Mouse (Mus musculus) left cerebral cortex, postnatal 25 days (tissue): ENCODE results near the gene Pcdh8. TPM values are rescaled to one million over a fixed set of nuclear protein-coding genes. Genes with fewer than 3 reads are reported as not detected.
A peak's percentile ranks its signal among the peaks of the same experiment; 100 is the strongest.

Experiments used
- DNase-seq, 2 experiments: peaks; one replicate each; pipeline ENCODE4 v3.0.0; 2022; ENCODE audit warnings: low spot score in 2 of 2, mixed read lengths in 1 of 2
- intact Hi-C: fragments of 180-260 bp; cut with DNase I; formaldehyde crosslinking; loops from one replicate; pipeline ENCODE4 v1.15.1; 2025
- microRNA-seq, 2 experiments: library from miRNA; unstranded; fragments of <30 nt; microRNA quantifications; one replicate each; pipeline ENCODE4 v1.2.0; 2022
- total RNA-seq, 2 experiments: library from RNA; stranded (reverse); gene quantifications; 2 replicates each; pipeline ENCODE4 v1.2.3; 2021

The Pcdh8 gene
- total RNA-seq, 2 experiments from 2014 or later: 64.4 to 69.0 TPM

GRCm38 (mm10) chr14:79767601-79768000, 3.5 kb downstream of the Pcdh8 start:
- DNase-seq: no peak
- intact Hi-C loops: no loop called here

GRCm38 (mm10) chr14:79765196-79765765, 5.8 kb downstream of the Pcdh8 start:
- intact Hi-C loops: no loop called here
- no peak for DNase-seq

GRCm38 (mm10) chr14:79754601-79755222, 16.4 kb downstream of the Pcdh8 start:
- intact Hi-C loops: no loop called here
- DNase-seq: no peak

GRCm38 (mm10) chr14:79754157-79754556, 17.0 kb downstream of the Pcdh8 start:
- intact Hi-C loops: no loop called here
- no peak for DNase-seq

- intact Hi-C loops: no loop called here
- no peak for DNase-seq
Observed at GRCm38 (mm10) chr14:79753733-79754132, 17.4 kb downstream of the Pcdh8 start.

- intact Hi-C loops: no loop called here
- no peak for DNase-seq
Observed at GRCm38 (mm10) chr14:79740515-79740914, 30.6 kb downstream of the Pcdh8 start.

GRCm38 (mm10) chr14:79738441-79738840, 32.7 kb downstream of the Pcdh8 start:
- peak in 1 of 2 experiments; percentile 10 for DNase-seq
- intact Hi-C loops: no loop called here

GRCm38 (mm10) chr14:79737642-79738379, 33.3 kb downstream of the Pcdh8 start:
- intact Hi-C loops: loop anchor here (2.0 kb wide), 1 partner anchor 121 kb away; no protein-coding TSS in a partner anchor
- no peak for DNase-seq

- DNase-seq: no peak
- intact Hi-C loops: loop anchor here (2.0 kb wide), 1 partner anchor 120 kb away; no protein-coding TSS in a partner anchor
Observed at GRCm38 (mm10) chr14:79736781-79737180, 34.3 kb downstream of the Pcdh8 start.

GRCm38 (mm10) chr14:79733501-79733900, 37.6 kb downstream of the Pcdh8 start:
- intact Hi-C loops: no loop called here
- DNase-seq: no peak

GRCm38 (mm10) chr14:79728811-79729210, 42.3 kb downstream of the Pcdh8 start:
- DNase-seq: no peak
- intact Hi-C loops: no loop called here

GRCm38 (mm10) chr14:79724002-79724681, 47.0 kb downstream of the Pcdh8 start:
- intact Hi-C loops: no loop called here
- peak; percentile 43 to 49 for DNase-seq

- DNase-seq: no peak
- intact Hi-C loops: no loop called here
Observed at GRCm38 (mm10) chr14:79722228-79722627, 48.9 kb downstream of the Pcdh8 start.

Small RNA genes within 50 kb of the gene (microRNA-seq; reads per million reads assigned to microRNA genes)
- gene Mir759: 0 reads per million in 2 experiments

Other genes starting within 250 kb of the Pcdh8 start
- gene Sugt1, start 183.6 kb downstream of the Pcdh8 start, total RNA-seq: 10 to 100 TPM; 85.3 to 94.0 TPM
- 1 to 10 TPM in 1 of 2 experiments, under 1 TPM in 1; 0.87 to 1.1 TPM for gene Cnmd, start 109.1 kb downstream of the Pcdh8 start, total RNA-seq
- 1 to 10 TPM in 1 of 2 experiments, under 1 TPM in 1; 0.99 to 1.1 TPM for gene Olfm4, start 212.8 kb upstream of the Pcdh8 start, total RNA-seq